Mouse (Mus musculus): ENCODE measurements at regions not wholly inside any gene's neighbourhood (a gene's known extent, or its start where the extent isn't known, plus 50 kb on each side); places are given as distances from the start of the nearest gene placed in this dataset.

DNA sequence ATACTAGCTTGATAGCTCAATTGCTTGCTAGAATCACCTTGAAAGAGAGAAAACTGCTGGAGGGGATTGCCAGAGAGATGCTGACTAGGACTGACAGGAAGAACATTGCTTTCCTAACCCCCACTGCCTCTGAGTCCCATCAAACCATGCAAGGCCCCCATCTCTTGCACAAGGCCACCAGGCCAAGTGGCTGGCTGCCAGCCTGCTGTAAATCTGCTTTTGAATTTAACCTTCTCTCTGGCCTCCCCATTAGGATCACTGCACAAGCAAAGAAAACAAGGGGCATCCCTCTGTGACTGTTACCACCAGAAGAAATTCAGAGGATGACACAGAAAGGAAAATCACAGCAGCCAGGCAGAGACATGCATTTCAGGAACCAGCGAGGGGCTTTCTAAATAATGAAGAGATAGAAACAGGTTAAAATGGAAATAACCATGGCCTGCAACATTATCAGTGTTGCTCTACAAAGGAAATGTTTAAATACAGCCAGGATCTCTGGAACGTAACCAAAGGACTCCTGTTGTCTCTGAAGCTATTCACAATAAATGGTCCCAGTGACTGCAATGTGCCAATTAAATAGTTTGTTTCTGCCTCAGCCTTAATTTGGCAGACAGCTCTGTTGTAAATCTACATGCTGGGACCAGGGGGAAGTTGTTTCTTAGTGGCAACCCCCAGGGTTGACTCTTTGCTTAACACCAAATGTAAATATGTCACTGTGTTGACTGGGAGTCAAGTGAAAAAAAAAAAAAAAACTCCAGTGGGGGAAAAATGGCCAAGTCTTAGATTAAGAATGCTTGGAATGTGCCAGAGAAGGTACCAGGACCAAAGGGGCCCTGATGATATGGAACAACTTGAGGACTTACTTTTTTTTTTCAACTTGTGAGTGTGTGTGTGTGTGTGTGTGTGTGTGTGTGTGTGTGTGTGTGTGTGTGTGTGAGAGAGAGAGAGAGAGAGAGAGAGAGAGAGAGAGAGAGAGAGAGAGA, 233.9 kb upstream of the Epha4 start:
- no peak for DNase-seq

DNA sequence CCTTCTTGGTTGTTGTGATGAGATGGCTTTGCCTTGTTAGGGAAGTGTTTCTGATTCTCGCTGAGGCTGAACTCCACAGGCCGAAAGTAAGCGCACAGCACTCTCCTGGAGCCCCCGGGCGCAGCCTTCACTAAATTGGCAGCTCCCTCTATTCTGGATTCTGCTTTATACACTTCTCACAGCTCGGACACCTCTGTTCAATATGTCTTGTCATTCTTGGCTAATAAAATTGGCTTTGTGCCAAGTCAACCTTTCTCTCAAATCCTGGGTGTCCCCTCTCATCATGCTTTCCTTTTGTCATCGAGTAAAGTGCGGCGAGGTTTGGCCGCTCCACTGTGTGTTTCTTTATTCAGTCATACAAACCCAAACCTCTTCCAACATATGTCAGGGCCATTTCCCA, 217.2 kb upstream of the Epha4 start:
- DNase-seq: no peak

DNA sequence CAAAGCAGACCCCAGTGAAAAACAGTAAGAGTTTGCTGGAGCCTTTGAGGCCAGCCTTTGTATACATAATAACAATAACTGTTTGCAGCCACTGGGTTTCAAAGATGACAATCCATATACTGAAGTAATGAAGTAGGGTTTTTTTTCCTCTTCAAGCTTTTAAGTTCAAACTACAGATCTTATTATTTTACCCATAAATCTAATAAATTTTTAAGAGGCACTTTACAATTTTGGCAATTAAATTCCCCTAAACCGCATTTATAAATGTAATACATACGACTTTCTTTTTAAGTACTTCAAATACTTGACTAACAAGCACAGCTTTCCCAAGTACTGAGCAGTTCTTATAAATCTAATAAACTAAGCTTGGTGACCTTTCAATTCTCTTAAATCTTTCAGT, 212.7 kb upstream of the Epha4 start:
- no peak for DNase-seq

DNA sequence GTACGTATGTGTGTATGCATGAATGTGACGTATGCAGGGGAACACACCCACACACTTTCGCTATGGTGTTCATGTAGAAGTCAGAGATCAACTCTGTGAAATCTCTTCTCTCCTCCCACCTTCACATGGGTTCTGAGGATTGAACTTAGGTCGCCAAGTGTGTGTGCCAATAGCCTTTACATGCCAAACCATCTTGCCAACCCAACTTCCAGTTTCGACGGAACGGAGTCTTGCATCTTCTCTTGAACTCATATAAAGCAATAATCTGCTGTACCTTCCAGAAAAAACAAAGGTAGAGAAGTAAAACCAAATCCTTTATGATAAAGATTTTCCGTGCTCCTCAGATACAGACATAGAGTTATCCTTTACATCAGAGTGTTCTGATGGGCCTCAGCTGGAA, 208.4 kb upstream of the Epha4 start:
- DNase-seq: no peak

DNA sequence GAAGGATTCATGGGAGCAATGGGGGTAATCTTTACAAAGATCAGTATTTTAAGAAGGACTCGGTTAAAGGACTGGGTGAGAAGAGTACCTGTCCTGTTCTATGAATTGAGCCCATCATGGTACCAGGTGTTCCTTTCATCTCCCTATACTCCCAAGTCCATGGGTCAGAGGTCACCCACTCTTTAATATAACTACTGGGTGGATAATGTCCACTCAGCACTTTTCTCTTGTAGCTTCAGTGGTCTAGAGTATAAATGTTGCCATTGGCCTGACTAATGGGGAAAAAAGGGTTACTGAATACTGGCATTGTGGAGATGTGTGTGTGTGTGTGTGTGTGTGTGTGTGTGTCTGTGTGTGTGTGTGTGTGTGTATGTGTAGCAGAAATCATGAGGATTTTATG, 206.0 kb upstream of the Epha4 start:
- DNase-seq: no peak

- DNase-seq: no peak
Observed at GRCm38 (mm10) chr1:77713001-77713400, 198.1 kb upstream of the Epha4 start.

GRCm38 (mm10) chr1:77708202-77709020, 193.5 kb upstream of the Epha4 start:
- DNase-seq: no peak

DNA sequence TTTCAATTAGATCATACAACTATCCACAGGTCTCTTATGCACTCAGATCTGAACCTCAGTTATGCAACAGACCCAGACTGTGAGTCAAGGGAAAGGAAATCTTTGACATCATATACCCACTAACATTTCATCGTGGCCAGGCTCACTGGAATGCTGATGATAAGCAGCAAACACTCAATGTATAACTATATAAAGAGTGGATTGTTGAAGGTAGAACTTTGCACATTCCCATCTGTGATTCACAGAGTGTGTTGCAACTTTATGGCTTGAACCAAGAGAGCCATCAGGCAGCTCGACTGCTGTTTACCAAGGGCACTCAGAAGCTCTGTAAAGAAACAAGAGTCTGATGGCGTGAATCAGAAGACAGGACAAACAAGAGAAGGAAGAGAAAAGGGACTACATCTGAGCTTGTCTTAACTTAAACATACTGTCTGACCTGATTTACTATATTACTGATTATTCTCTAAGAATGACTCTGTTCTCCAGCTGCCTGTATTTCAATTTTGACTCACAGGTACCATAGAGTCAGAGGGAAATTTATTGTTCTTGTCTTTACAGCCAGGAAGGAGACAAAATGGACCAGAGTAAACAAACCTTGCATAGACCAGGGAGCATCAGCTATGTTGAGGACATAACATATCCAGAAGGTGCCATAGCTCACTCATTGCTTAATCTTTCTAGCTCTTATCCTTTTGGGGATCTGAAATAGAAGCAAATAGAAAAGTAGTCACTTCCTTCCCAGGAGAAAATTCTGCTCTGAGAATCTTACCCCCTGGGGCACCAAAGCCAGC, 180.5 kb upstream of the Epha4 start:
- DNase-seq: no peak

- DNase-seq: no peak
Observed at GRCm38 (mm10) chr1:77663345-77663744, 148.5 kb upstream of the Epha4 start.

GRCm38 (mm10) chr1:77660436-77660835, 145.5 kb upstream of the Epha4 start:
- no peak for DNase-seq

DNA sequence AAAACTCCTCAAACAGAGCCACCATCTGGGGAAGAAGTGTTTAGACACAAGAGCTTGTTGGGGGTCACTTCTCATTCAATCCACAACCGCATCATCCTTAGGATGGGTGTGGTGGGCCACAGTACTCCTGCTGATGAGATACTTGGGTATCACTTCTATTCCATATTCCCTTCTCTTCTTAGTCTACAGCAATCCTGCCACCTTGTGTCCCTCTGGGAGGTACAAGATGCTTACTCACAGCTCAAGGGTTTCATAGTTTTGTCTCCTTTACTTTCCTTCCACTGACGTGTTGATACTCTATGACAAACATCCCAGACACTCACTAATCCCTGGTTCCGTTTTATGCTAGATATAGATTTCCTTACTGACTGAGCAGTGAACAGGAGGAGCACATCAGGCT, 122.1 kb upstream of the Epha4 start:
- no peak for DNase-seq

DNA sequence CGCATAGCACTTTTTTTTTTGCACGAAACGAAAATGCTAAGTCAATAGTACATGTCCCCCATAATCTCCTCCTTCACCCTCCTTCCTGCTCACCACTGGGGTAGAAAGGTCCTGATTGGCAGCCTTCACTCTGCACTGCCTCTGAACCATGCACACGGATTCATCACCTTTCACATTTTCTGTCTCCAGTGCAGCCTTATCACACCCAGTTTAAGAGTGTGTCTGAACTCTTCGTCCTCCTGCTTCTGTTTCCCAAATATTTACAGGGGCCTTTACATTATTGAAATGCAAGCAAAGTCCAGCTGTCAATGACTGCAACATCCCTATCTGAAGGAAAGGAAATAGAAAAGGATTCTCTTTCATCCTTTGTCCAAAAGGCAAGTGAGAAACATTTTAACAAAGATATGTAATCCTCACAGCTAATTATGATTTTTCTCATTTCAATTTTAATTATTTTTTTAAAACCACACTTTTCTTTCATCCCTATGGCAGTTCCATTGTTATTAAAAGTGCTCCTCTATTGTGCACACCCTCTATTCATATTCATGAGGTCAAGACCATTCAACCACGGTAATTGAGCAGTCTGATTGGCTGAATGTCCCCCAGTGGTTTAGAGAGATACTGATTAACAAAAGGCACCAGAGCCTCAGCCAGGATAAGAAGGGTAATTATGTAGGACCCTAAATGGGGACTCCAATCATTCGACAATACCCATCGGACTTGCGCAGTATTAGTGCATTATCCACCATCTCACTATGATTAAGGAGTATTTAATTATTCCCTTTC, 114.8 kb upstream of the Epha4 start:
- no peak for DNase-seq

DNA sequence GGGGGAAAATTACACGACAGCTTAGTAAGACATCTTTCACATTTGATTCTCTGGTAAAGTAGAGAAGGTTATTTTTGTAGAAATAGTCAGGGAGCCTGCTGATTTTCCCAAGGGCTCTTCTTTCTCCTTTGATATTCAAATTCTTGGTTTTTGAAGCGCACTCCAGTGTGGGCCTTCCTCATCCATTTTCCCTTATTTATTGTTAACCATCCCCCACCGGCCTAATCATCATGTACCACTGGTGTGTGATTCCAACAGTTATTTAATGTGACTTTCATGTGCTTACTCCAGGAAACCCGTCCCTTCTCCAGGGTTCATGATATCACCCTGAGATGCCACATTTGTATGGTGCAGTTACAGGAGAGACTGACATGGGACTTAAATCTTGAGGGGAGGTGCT, 114.0 kb upstream of the Epha4 start:
- no peak for DNase-seq

DNA sequence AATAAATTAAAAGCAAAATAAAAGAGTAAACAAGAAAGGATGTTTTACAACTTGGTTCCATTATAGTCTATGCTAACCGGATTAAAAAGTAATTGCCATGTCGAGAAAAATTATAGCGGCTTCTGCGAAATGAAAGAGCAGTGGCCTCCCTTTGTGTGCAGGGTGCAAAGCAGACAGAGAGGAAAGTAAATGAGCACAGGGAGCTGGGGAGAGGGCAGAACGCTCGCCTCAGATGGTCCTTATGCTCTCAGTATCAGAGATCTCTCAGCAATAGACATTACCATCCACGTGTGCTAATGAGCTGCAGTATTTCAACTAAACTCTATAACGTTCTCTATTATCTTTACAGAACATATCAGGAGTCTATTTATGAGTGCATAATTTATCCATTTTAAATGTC, 102.6 kb upstream of the Epha4 start:
- DNase-seq: no peak

GRCm38 (mm10) chr1:77600509-77600908, 85.6 kb upstream of the Epha4 start:
- DNase-seq: no peak

DNA sequence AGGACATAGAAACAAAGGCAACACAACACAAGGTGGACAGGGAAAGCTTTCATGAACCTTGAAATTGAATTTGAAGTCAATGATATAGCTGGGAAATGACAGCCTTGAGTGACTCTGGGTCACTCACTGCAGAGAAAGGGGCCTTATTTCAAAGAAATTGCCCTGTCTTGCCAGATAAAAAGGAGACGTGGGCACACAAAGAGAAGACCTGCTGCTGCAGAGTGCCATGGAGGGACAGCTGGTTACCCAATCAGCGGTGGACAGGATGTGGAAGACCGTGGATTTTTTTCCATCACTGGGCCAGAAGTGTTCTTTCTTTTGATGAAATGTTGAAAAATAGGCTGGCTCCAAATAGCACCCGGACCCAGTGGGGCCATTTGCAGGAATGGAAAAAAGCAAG, 77.8 kb upstream of the Epha4 start:
- DNase-seq: no peak

- DNase-seq: no peak
Observed at GRCm38 (mm10) chr1:77592248-77592647, 77.4 kb upstream of the Epha4 start.

DNA sequence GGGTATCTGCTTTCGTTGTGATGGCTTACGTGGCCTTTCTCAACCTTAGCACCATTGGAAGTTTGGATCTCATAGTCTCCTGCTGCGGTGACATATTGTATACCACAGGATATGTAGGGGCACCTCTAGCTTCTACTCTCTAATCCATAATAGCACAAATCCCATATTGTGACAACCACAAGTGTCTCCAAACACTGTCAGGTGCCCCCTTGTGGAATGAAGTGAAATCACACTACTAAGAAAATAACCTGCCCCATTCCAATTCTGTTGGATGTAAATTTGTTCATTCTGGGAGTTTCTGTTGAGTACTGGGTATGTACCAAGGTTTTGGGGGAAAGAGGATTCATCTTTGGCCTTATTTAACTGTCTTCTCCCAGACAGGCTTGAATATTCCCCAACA, 74.5 kb upstream of the Epha4 start:
- DNase-seq: no peak

DNA sequence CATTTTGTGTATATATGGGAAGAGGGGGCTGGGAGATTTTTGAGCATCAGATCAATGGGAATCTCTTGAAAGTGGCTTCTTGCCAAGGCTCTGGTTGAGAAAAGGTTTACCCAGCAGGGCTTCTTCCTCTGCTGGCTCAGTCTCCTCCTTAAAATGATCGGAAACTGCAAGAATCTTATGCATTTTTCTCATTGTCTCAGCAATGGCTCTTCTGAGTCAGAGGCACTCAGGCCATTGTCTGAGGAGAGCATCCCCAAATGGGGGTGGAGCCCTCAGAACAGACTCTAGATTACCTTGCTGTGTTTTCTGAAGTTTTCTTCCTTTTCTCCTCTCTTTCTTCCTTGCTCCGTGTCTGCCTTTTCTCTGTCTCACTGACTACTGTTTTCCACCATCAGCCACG, 70.6 kb upstream of the Epha4 start:
- no peak for DNase-seq

GRCm38 (mm10) chr1:77568081-77568480, 53.2 kb upstream of the Epha4 start:
- no peak for DNase-seq

GRCm38 (mm10) chr1:77567657-77568056, 52.8 kb upstream of the Epha4 start:
- no peak for DNase-seq
